Mouse (Mus musculus): ENCODE results near the gene Rab4b.

DNA sequence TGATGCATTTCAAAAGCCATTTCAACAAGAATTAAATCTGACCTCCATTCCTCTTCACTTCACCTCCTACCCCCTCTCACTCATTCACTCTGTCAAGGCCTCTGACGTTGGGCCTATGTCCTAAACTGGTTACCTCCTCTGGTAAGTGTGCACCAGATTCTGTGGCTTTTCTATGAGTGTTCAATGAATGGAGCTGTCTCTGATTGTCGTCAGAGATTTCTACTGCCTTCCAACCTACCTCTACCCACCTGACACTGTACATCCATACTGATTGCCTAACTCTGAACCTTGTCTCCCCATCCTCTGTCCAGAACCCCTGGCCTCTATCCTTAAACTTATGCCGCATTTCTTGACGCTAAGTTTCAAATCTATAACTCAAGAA is 763 bp downstream of the Rab4b start:
- TF ChIP-seq CTCF (IDR thresholded peaks at IDR 0.05; ENCODE audit: control insufficient read depth, insufficient read depth, insufficient read length) (no peak), USF1 (IDR thresholded peaks at IDR 0.05; ENCODE audit: low read depth) (no peak), MYOD1 (IDR thresholded peaks at IDR 0.05; ENCODE audit: control insufficient read depth, insufficient read length, low read depth) (no peak), MAX (IDR thresholded peaks at IDR 0.05) (no peak)
